Mouse (Mus musculus): Measurements from ENCODE around the gene Id3. TPM values are rescaled to one million over a fixed set of nuclear protein-coding genes. Genes with fewer than 3 reads are reported as not detected.
"Not testable (repeated sequence)": the region's sequence is repeated elsewhere in the genome, so short reads cannot be mapped to it uniquely, and the experiment has no call there.

Gene Id3
- 10 to 100 TPM; 30.0 to 35.1 TPM for total RNA-seq (2021)
- long read RNA-seq, transcript Id3-201 (3 exons, 1,278 nt) = major isoform, 17 of 19 reads
- long read RNA-seq, partial matches to known transcripts = 0 of 19 reads
- long read RNA-seq, other reads (novel, unspliced or antisense) = 2 of 19 reads

DNA sequence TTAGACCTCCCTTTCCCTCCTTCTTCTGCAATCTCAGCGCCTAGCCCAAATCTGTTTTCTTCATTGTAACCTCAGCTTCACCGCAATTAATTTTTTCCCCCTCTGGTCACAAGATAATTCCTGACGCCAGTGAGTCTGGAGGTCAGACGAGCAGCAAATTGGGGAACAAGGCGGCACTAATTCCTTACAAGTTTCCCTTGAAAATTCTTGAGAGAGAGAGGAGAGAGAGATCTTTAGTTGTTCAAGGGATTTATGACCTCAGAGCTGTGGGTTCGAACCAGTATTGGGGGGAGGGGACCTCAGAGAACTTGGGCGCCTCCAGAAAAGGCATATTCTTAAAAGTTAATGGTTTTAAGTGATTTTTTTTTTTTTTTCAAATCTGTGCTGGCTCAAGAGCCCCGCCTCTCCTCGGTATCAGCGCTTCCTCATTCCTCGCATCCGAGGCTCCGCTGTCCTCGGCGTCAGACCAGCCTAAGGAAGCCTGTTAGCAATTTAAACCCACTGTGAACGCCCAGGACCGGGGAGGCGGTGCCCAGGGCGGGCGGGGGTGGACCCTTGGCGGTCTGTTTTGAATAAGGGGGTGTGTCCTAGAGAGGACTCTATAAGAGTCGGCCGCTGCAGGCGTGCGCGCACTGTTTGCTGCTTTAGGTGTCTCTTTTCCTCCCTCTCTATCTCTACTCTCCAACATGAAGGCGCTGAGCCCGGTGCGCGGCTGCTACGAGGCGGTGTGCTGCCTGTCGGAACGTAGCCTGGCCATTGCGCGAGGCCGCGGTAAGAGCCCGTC, at the start of gene Id3:
Gene Id3 (plus strand): TSS at position 305 of the 784 bp plus-strand sequence.
- peak in 1 of 2 experiments; percentile 74 for DNase-seq (ENCODE audit: low spot score in 2 of 2)

DNA sequence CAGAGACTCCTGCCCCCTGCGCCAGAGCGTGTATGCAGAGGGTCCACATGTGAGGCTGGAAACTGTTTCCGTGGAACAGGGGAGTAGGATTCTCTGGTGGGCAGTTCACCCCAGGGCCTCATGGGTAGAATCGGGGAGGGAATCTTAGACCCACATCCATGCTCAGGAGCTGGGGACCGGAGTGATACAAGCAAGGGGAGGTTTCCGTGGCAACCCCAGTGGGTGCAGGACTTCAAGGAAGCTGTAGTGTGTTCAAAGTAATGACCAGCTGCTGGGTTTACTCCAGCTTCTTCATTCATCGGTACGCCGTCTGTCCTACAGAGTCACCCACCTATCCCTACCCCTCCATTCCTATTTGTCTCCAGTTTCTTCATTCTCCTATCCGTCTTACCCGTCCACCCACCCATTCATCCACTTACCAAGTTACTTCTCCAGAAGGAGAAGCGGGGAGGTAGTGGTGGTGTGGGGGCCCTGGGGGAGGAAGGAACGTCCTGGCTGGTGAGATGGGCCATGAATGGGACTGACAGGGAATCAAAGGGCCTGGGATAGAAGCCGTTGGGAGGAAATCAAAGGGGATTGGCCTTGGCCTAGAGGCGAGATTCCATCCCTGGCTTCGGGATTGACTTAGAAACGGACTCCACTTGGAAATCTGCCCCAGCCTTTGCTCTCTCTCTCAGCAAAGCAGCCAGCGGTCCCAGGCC, 48.6 kb upstream of the Id3 start:
- peak in 1 of 2 experiments; percentile 15 for DNase-seq (ENCODE audit: low spot score in 2 of 2)

GRCm38 (mm10) chr4:136095490-136096105, 47.7 kb upstream of the Id3 start:
- no peak for DNase-seq (ENCODE audit: low spot score in 2 of 2)

DNA sequence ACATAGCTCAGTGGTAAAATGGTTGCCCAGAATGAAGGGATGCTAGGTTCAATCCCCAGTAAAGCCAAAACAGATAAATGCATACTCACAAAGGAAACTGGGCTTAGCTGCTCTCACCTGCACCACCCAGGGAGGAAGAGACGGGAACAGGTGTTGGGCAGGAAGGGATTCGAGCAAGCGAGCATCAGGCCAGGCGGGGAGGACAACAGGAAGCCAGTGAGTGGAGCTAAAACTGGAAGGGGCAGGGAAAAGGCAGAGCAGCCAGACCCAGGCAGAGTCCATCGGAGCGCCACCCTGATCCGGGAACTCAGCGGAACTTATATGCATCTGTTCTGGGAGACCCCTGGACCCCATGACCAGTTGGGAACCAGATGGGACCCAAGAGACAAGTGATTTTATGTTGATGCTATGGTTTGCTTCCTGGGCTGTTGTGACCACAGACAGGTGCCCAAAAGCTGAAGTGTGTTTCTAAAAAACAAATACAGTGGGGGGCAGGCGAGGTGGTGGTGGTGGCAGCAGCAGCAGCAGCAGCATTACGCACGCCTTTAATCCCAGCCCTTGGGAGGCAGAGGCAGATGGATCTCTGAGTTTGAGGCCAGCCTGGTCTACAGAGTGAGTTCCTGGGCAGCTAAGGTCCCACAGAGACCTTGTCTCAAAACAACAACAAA, 46.7 kb upstream of the Id3 start:
- DNase-seq (ENCODE audit: low spot score in 2 of 2) = no peak

- no peak for DNase-seq (ENCODE audit: low spot score in 2 of 2)
Measured at GRCm38 (mm10) chr4:136098446-136098845, 44.9 kb upstream of the Id3 start.

DNA sequence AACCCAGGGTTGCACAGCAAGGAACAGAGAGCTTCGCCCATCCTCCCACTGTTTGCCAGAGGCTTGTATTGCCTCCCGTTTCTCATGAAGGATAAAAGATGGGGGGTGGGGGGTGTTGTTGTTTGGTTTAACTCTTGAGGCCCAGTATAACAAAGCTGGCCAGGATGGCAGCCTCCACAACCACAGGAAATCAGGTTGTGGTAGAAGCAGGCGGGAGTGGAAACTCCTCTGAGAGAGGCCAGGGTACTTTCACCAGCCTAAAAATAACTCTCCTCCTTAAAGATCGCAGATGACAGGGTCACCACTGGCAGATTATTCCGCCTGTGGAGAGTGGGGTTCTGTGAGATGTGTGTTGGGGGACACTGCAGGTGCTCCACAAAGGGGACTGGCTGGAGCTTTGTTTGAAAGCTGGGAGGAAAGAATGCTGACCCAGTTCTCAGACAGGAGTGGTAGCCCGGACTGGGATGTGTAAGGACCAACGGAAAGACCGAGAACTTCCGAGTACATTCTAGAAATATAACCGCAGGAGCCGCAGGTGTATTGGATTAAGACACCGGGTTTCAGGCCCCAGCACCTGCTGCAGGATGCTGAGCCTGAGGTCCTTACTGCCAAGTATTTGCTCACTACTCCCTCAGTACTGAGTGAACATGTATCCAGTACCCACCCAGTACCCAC, 42.8 kb upstream of the Id3 start:
- DNase-seq (ENCODE audit: low spot score in 2 of 2) = no peak

DNA sequence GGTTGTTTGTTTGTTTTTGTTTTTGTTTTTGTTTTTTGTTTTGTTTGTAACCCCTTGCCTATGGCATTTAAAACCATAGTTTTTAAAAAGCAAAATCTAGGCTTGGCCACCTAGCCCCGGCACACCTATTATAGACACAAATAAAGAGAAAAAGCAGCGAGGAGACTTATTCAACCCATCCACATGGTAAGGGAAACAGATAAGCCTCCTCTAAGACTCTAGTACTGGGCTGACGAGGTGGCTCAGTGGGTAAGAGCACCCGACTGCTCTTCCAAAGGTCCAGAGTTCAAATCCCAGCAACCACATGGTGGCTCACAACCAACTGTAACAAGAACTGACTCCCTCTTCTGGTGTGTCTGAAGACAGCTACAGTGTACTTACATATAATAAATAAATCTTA, 41.5 kb upstream of the Id3 start:
- not testable (repeated sequence) for DNase-seq (ENCODE audit: low spot score in 2 of 2)

- DNase-seq (ENCODE audit: low spot score in 2 of 2) = peak in 1 of 2 experiments; percentile 29
Measured at GRCm38 (mm10) chr4:136104590-136105337, 38.5 kb upstream of the Id3 start.

- no peak for DNase-seq (ENCODE audit: low spot score in 2 of 2)
Measured at GRCm38 (mm10) chr4:136106880-136107301, 36.4 kb upstream of the Id3 start.

GRCm38 (mm10) chr4:136109153-136109552, 34.1 kb upstream of the Id3 start:
- no peak for DNase-seq (ENCODE audit: low spot score in 2 of 2)

- no peak for DNase-seq (ENCODE audit: low spot score in 2 of 2)
Measured at GRCm38 (mm10) chr4:136109941-136110900, 33.1 kb upstream of the Id3 start.

DNA sequence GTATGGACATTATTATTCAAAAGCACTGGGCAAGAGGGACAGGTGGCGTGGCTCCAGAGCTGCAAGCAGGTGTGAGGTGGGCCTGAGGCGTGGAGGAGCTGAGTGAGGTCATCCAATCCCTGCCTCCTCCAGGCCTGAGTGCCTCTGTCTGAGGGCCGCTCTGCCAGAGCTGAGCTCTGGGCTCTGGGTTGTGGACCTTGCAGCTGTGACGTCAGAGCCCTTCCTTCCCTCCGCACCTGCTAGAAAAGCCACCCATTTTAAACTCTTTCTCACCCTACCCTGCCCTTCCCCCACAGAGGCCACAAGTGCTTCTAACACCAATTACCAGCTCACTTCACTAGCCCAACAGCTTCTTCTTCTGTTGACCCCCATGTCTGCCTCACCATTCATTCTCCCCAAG, 31.0 kb upstream of the Id3 start:
- DNase-seq (ENCODE audit: low spot score in 2 of 2) = no peak

GRCm38 (mm10) chr4:136114747-136115146, 28.6 kb upstream of the Id3 start:
- no peak for DNase-seq (ENCODE audit: low spot score in 2 of 2)

DNA sequence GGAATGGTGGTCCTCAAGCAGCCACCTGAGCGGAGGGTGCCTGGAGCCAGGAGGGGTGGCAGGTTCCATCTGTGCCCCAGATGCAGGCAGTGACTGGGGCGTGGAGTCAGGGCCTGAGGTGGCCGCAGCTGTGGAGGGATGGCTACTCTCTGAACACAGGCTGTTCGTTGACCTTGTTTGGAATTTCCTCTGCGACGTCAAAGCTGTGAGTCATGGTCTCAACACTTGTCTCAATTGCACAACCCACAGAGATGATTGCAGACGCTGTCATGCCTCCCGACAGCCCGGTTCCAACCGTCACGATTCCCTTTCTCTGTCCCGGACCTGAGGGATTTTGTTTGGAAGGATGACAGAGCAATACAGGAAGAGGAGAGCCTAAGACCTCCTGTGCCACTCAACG, 26.3 kb upstream of the Id3 start:
- DNase-seq (ENCODE audit: low spot score in 2 of 2) = peak in 1 of 2 experiments; percentile 29

- no peak for DNase-seq (ENCODE audit: low spot score in 2 of 2)
Measured at GRCm38 (mm10) chr4:136120041-136120440, 23.3 kb upstream of the Id3 start.

- no peak for DNase-seq (ENCODE audit: low spot score in 2 of 2)
Measured at GRCm38 (mm10) chr4:136121158-136121557, 22.1 kb upstream of the Id3 start.

- no peak for DNase-seq (ENCODE audit: low spot score in 2 of 2)
Measured at GRCm38 (mm10) chr4:136121844-136122468, 21.3 kb upstream of the Id3 start.

DNA sequence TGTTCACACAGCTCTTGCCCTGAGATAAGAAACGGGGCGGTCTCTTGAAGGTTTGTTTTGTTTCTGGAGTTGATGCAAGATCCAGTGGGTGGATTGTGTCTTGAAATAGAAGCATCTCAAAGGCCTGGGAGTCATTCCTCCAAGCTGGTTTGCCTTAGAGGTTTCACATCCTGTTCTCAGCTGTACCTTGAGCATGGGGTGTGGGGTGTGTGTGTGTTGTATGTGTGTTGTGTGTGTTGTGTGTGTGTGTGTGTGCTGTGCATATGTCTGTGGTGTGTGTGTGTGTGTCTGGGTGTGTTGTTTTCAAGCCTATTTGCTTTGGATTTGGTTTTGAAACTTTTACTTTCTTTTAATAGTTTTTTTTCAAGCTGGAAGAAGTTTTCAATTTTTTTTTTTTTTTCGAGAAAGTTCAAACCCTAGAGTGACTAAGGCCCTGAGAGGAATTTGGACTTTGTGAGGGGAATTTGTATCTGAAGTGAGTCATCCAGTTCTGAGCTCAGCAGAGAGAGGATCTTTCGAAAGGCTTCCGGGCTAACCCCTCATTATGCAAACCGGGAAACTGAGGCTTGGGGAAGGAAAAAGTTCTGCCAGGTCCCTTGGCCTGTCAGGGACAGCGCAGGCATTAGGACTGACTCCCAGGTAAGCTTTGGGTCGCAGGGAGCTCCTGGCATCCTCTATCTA, 20.0 kb upstream of the Id3 start:
- DNase-seq (ENCODE audit: low spot score in 2 of 2) = no peak
